Mouse (Mus musculus) neural tube, embryonic 11.5 days (tissue): ENCODE measurements around the gene Olfr891. TPM values are rescaled to one million over a fixed set of nuclear protein-coding genes. Genes with fewer than 3 reads are reported as not detected.
"Not testable (repeated sequence)": the region's sequence is repeated elsewhere in the genome, so short reads cannot be mapped to it uniquely, and the experiment has no call there.

Experiments used
- ATAC-seq: fragments of 200-750 bp; cut with Nextera tagmentation; 2 replicates; pipeline ENCODE4 v1.8.0; 2017; ENCODE audit warnings: moderate number of reproducible peaks, mild to moderate bottlenecking, moderate TSS enrichment, moderate library complexity; ENCODE audit not compliant: insufficient read depth, low FRiP score, low TSS enrichment
- DNase-seq: peaks from one replicate; pipeline ENCODE4 v3.0.0-alpha.2; 2015; ENCODE audit warnings: low spot score
- H3K27ac ChIP-seq: fragments of 300-500 bp; sonication (generic); 2 replicates; pipeline ENCODE4 v1.5.1; 2014; ENCODE audit warnings: low read depth, mild to moderate bottlenecking, low read length
- H3K27me3 ChIP-seq: fragments of 300-500 bp; sonication (generic); 2 replicates; pipeline ENCODE4 v1.6.1; 2014; ENCODE audit warnings: mild to moderate bottlenecking, low read length, mixed read lengths; ENCODE audit not compliant: control insufficient read depth, insufficient read depth
- H3K36me3 ChIP-seq: fragments of 300-500 bp; sonication (generic); 2 replicates; pipeline ENCODE4 v1.6.1; 2014; ENCODE audit warnings: mild to moderate bottlenecking, low read length, moderate library complexity, mixed read lengths; ENCODE audit not compliant: control insufficient read depth, insufficient read depth
- H3K4me1 ChIP-seq: fragments of 300-500 bp; sonication (generic); 2 replicates; pipeline ENCODE4 v1.6.1; 2014; ENCODE audit warnings: low read length, mixed read lengths; ENCODE audit not compliant: control insufficient read depth, insufficient read depth
- H3K4me2 ChIP-seq: fragments of 300-500 bp; sonication (generic); 2 replicates; pipeline ENCODE4 v1.6.1; 2014; ENCODE audit warnings: low read depth, mild to moderate bottlenecking, moderate library complexity
- H3K4me3 ChIP-seq: fragments of 300-500 bp; sonication (generic); 2 replicates; pipeline ENCODE4 v1.5.1; 2014; ENCODE audit warnings: low read depth, low read length
- H3K9ac ChIP-seq: fragments of 300-500 bp; sonication (generic); 2 replicates; pipeline ENCODE4 v1.6.1; 2014; ENCODE audit warnings: mild to moderate bottlenecking, low read length
- H3K9me3 ChIP-seq: fragments of 300-500 bp; sonication (generic); 2 replicates; pipeline ENCODE4 v1.6.1; 2016; ENCODE audit warnings: low read length; ENCODE audit not compliant: control insufficient read depth
- WGBS: fragments of 180-500 bp; shearing (Covaris S2); extraction: QIAGEN DNeasy Blood & Tissue Kit; methylation state at CpG from one replicate; pipeline ENCODE4 v1.1.7; 2014; 5-methylcytosine and 5-hydroxymethylcytosine counted together
- polyA plus RNA-seq: library from polyadenylated mRNA; unstranded; fragments of >200 nt; fragmentation: Nextera tagmentation; extraction: Ambion mirVana; gene quantifications from 2 replicates; pipeline ENCODE4 v1.2.1, GENCODE M21; 2014

The Olfr891 gene
- not detected in 2 replicates for polyA plus RNA-seq

GRCm38 (mm10) chr9:38180721-38181120, at the start of gene Olfr891:
Gene Olfr891, minus strand, starts transcription at chr9:38180821.
- no peaks in the 10 kb centered on the region for H3K27me3 ChIP-seq
- no peaks in the 10 kb centered on the region for H3K4me1 ChIP-seq
- H3K9me3 ChIP-seq, result no peaks in the 10 kb centered on the region
- H3K9ac ChIP-seq, result no peak within 1 kb of the TSS
- WGBS, result 100% methylated on average over 1 of the region's 1 CpGs
- ATAC-seq, result no peak
- H3K4me3 ChIP-seq, result no peak within 1 kb of the TSS
- H3K27ac ChIP-seq, result no peak within 1 kb of the TSS
- H3K4me2 ChIP-seq, result no peak within 1 kb of the TSS
- H3K36me3 ChIP-seq, result no peaks in the 10 kb centered on the region
- DNase-seq, result no peak

DNA sequence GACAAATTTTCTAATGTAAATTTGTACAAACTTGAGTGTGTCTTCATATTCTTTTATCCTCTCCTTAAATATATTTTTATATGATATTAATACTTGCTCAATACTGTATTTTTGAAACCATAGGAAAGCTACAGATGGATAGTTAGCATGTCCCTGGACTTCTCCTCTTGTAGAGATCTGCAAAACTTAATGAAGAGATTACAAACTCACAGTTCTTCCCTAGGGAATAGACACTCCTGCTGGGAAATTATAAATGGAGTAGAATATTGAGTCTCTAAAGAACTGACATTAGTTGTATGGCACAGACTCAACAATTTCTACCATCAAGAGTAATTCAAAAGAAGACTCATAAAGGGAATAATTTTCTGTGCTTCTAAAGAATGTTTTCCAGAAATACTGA, 37.1 kb upstream of the Olfr891 start, which contains the start of gene Olfr894:
TSS of gene Olfr894 (plus strand) at position 301 of the 400 bp plus-strand sequence.
- H3K9me3 ChIP-seq, result no peaks in the 10 kb centered on the region
- DNase-seq, result no peak

GRCm38 (mm10) chr9:38208065-38208464, 27.4 kb upstream of the Olfr891 start, which contains the start of gene Olfr893:
Gene Olfr893, plus strand, starts transcription at chr9:38208365.
- Histone ChIP-seq H3K4me2 (no peak within 1 kb of the TSS), H3K27ac (no peak within 1 kb of the TSS), H3K36me3 (no peaks in the 10 kb centered on the region), H3K9ac (no peak within 1 kb of the TSS), H3K9me3 (no peaks in the 10 kb centered on the region), H3K4me3 (no peak within 1 kb of the TSS), H3K4me1 (no peaks in the 10 kb centered on the region), H3K27me3 (no peaks in the 10 kb centered on the region)
- ATAC-seq (no peak), DNase-seq (no peak)
- 83% methylated on average over 3 of the region's 3 CpGs for WGBS

More for the DNA sequence above, 37.1 kb upstream of the Olfr891 start, which contains the start of gene Olfr894:
- ATAC-seq, result no peak
- Histone ChIP-seq H3K27ac (no peak within 1 kb of the TSS), H3K4me3 (no peak within 1 kb of the TSS), H3K9ac (no peak within 1 kb of the TSS), H3K4me2 (no peak within 1 kb of the TSS), H3K27me3 (no peaks in the 10 kb centered on the region), H3K4me1 (no peaks in the 10 kb centered on the region), H3K36me3 (no peaks in the 10 kb centered on the region)

DNA sequence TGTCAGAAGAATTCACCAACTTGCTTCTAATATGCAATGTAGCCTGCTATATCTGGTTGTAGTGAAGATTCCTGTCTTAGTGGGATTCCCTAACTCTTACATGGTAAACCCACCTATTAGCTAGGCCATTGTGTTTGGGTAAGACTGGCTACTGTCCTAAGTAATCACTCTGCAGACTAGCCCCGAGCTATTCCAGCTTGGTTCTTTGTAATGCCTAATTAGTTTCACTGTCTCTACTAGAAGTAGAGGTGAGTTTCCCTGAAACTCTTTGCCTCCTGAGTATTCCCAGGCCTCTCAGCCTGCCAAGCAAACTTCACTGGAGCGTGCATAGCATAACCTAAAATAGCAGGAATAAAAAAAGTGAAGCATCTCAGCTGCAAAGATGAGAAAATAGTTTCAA, 12.3 kb downstream of the Olfr891 start:
- ATAC-seq, H3K36me3 ChIP-seq, H3K9ac ChIP-seq, DNase-seq, H3K4me2 ChIP-seq, H3K4me1 ChIP-seq, H3K9me3 ChIP-seq, H3K27ac ChIP-seq, H3K27me3 ChIP-seq, H3K4me3 ChIP-seq: not testable (repeated sequence)
- 56% methylated on average over 2 of the region's 2 CpGs for WGBS

- Histone ChIP-seq H3K36me3 (no peaks in the 10 kb centered on the region), H3K27ac (no peak within 1 kb of the TSS), H3K4me3 (no peak within 1 kb of the TSS), H3K4me1 (no peaks in the 10 kb centered on the region), H3K9ac (no peak within 1 kb of the TSS), H3K4me2 (no peak within 1 kb of the TSS), H3K9me3 (no peaks in the 10 kb centered on the region), H3K27me3 (no peaks in the 10 kb centered on the region)
- ATAC-seq (no peak), DNase-seq (no peak)
Observed at GRCm38 (mm10) chr9:38142217-38142616, 38.4 kb downstream of the Olfr891 start, which contains the start of gene Olfr890. Gene Olfr890, plus strand, starts transcription at chr9:38142517.

Other genes starting within 250 kb of the Olfr891 start
- not detected in 2 replicates for gene Olfr881, start 189.0 kb downstream of the Olfr891 start, polyA plus RNA-seq
- not detected in 2 replicates for gene Olfr883, start 155.0 kb downstream of the Olfr891 start, polyA plus RNA-seq
- gene Olfr884, start 134.3 kb downstream of the Olfr891 start, polyA plus RNA-seq, result not detected in 2 replicates
- not detected in 2 replicates for gene Olfr885, start 119.5 kb downstream of the Olfr891 start, polyA plus RNA-seq
- not detected in 2 replicates for gene Olfr887, start 96.7 kb downstream of the Olfr891 start, polyA plus RNA-seq
- not detected in 2 replicates for gene Olfr888, start 72.7 kb downstream of the Olfr891 start, polyA plus RNA-seq
- 0.15 and 0.16 TPM in 2 replicates for gene Olfr889, start 65.6 kb downstream of the Olfr891 start, polyA plus RNA-seq
- not detected in 2 replicates for gene Olfr890, start 38.3 kb downstream of the Olfr891 start, polyA plus RNA-seq
- not detected in 2 replicates for gene Olfr893, start 27.5 kb upstream of the Olfr891 start, polyA plus RNA-seq
- gene Olfr894, start 37.2 kb upstream of the Olfr891 start, polyA plus RNA-seq, result not detected in 2 replicates
- gene Olfr143, start 72.0 kb upstream of the Olfr891 start, polyA plus RNA-seq, result not detected in 2 replicates
- not detected in 2 replicates for gene Olfr895, start 87.0 kb upstream of the Olfr891 start, polyA plus RNA-seq
- not detected in 2 replicates for gene Olfr896-ps1, start 110.3 kb upstream of the Olfr891 start, polyA plus RNA-seq
- gene Olfr25, start 148.2 kb upstream of the Olfr891 start, polyA plus RNA-seq, result not detected in 2 replicates
- not detected in 2 replicates for gene Olfr898, start 167.6 kb upstream of the Olfr891 start, polyA plus RNA-seq
- not detected in 2 replicates for gene Olfr250, start 186.1 kb upstream of the Olfr891 start, polyA plus RNA-seq
- gene Olfr251, start 196.3 kb upstream of the Olfr891 start, polyA plus RNA-seq, result not detected in 2 replicates
- not detected in 2 replicates for gene Olfr147, start 220.9 kb upstream of the Olfr891 start, polyA plus RNA-seq
- not detected in 2 replicates for gene Olfr901, start 248.6 kb upstream of the Olfr891 start, polyA plus RNA-seq